Mouse (Mus musculus) olfactory bulb, adult 2 months (tissue): ENCODE data around the gene Tbc1d10c.

Source experiments
- CTCF ChIP-seq: fragments of 200-500 bp; IDR thresholded peaks from 2 replicates; pipeline ENCODE4 v1.5.1; 2012; ENCODE audit warnings: low read depth, mild to moderate bottlenecking, low read length, moderate library complexity; ENCODE audit not compliant: insufficient read depth
- POLR2A ChIP-seq: fragments of 200-500 bp; IDR thresholded peaks from 2 replicates; pipeline ENCODE4 v1.6.1; 2012; ENCODE audit warnings: mild to moderate bottlenecking, low read depth, low read length, moderate library complexity; ENCODE audit not compliant: insufficient read depth

DNA sequence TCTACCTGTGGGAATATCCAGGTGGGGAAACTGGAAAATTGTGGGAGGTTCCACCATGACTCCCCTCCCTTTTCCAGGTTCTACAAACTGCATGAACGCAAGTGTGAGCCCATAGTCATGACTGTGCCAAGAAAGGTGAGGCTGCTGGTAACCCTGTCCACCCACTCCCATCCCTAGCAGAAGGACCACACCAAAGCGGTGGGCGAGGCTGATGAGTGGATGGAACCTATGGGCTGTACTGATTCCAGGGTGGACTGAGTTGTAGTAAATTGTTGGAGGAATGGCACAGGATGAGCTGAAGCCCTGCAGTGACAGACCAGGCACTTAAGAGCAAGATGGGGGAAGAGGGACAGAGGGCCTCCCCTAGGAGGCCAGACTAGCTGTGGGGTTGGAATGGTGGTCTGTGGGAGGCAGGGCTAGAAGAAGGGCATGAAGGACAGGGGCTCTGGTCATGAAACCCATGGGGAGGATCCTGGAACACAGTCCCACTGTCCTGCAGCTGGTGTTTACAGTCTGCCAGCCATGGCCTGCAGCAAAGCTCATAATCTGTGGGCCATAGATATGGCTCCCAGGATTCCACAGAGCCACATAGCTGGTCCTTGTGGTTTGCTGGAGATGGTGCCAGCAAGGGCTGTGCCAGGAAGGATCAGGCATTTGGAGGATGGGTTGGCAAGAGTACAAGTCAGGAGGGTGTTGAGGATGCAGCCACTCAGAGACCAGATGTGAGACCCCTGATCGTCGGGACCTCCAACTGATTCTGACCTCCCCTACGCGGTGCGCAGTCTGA is 38.4 kb downstream of the Tbc1d10c start:
- TF ChIP-seq CTCF: no peak; the same call in 1 of the 2 replicates
- no peak for TF ChIP-seq POLR2A
